Mouse (Mus musculus): ENCODE measurements around the gene Onecut1. TPM values are rescaled to one million over a fixed set of nuclear protein-coding genes. Genes with fewer than 3 reads are reported as not detected.
A peak's percentile ranks its signal among the peaks of the same experiment; 100 is the strongest.

Onecut1 gene
- polyA plus RNA-seq, 1 experiment from 2014 or later = not detected

DNA sequence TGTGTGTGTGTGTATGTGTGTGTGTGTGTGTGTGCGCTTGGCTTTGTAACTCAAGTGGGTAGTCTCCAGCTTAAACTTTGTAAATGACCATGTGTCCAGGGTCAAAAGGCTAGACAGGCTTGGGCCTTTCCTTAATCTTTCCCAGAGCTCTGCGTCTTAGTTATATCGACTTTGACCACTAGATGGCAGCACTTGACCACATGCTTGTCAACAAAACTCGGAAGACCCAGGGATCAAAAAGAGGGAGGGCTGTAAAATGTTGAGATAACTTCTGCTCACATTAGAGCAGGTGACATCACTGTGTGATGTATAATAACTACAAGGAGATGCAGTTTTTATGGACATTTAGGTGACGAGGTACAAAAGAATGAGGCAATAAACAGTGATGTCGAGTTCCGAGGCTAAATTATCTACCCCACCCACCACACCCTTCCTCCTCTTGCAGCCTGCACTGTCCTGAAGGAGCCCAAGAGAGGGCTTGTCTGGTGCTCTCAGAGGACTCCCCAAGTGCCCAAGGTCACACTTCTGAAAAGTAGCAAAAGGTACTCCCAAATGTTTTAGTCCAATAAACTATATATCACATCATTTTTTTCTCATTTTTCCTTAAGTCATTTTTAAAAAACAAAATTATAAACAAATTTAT lies 43.3 kb downstream of the Onecut1 start:
- Histone ChIP-seq H3K4me1 (ENCODE audit: control insufficient read depth, insufficient read depth, low read length) (peaks cover 7% of the 10 kb centered on the region; the same call in 1 of the 2 replicates), H3K4me2 (ENCODE audit: low read depth, low read length) (no peak overlapping the region), H3K27me3 (ENCODE audit: control insufficient read depth, insufficient read depth, low read length) (no peaks in the 10 kb centered on the region), H3K9me3 (replicated peaks; ENCODE audit: control insufficient read depth, low read length) (no peaks in the 10 kb centered on the region), H3K9ac (ENCODE audit: low read length) (no peak overlapping the region), H3K27ac (ENCODE audit: low read length) (no peak overlapping the region), H3K36me3 (ENCODE audit: control insufficient read depth, insufficient read depth) (no peaks in the 10 kb centered on the region), H3K4me3 (ENCODE audit: low read length) (no peak overlapping the region)
- ATAC-seq (replicated peaks; ENCODE audit: extremely low read depth, insufficient read depth, low FRiP score) = no peak
- 9% methylated on average over 7 of the region's 7 CpGs for WGBS

DNA sequence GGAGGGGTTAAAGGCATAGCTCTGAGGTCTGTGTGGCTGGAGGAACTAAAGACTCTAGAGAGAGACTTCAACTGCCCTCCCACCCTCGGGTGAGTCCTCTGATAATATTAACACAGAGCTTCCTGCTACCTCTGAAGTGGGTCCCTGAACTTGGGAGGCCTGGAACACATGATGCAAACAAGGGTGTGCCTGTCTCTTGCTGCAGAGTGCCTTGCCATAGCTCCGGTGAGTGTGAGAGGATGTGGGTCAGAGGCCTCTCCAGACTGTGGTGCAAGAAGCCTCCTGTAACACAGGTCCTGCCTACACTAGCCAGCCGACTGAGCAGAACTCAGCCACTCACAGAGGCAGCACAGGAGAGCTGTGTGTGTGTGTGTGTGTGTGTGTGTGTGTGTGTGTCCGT lies 45.2 kb downstream of the Onecut1 start:
- no peak for ATAC-seq (replicated peaks; ENCODE audit: extremely low read depth, insufficient read depth, low FRiP score)
- no peak overlapping the region for H3K27ac ChIP-seq (ENCODE audit: low read length)
- H3K4me3 ChIP-seq (ENCODE audit: low read length) = no peak overlapping the region
- peaks cover 11% of the 10 kb centered on the region for H3K4me1 ChIP-seq (ENCODE audit: control insufficient read depth, insufficient read depth, low read length)
- no peak overlapping the region for H3K9ac ChIP-seq (ENCODE audit: low read length)
- no peak overlapping the region for H3K4me2 ChIP-seq (ENCODE audit: low read depth, low read length)
- no peaks in the 10 kb centered on the region for H3K9me3 ChIP-seq (replicated peaks; ENCODE audit: control insufficient read depth, low read length)
- H3K36me3 ChIP-seq (ENCODE audit: control insufficient read depth, insufficient read depth) = no peaks in the 10 kb centered on the region
- WGBS = 23% methylated on average over 4 of the region's 4 CpGs
- H3K27me3 ChIP-seq (ENCODE audit: control insufficient read depth, insufficient read depth, low read length) = no peaks in the 10 kb centered on the region

DNA sequence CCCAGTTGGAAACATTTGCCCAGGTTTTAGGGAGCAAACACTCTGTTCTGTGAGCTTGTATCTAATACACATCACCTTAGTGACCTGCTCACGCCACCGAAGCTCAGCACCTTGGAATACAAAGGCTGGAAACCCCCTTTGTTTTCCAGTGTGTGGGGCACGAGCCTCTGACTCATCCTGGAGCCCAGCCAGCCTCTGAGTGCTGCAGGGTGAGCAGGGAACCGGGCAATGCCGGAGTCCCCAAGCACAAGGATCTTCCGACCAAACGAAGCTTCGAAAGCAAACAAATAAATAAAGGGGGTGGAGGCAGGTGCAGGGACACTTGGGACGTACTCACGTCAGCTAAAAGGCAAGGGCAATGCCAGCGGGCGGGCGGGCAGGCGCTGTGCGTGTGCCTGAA lies 47.5 kb downstream of the Onecut1 start:
- Histone ChIP-seq H3K36me3 (ENCODE audit: control insufficient read depth, insufficient read depth) (no peaks in the 10 kb centered on the region), H3K4me2 (ENCODE audit: low read depth, low read length) (peak overlapping the region; percentile 38; the same call in 1 of the 2 replicates), H3K9me3 (replicated peaks; ENCODE audit: control insufficient read depth, low read length) (no peaks in the 10 kb centered on the region), H3K4me1 (ENCODE audit: control insufficient read depth, insufficient read depth, low read length) (peaks cover 14% of the 10 kb centered on the region), H3K9ac (ENCODE audit: low read length) (peak overlapping the region; percentile 51), H3K27me3 (ENCODE audit: control insufficient read depth, insufficient read depth, low read length) (no peaks in the 10 kb centered on the region), H3K4me3 (ENCODE audit: low read length) (no peak overlapping the region), H3K27ac (ENCODE audit: low read length) (peak overlapping the region; percentile 25)
- ATAC-seq (replicated peaks; ENCODE audit: extremely low read depth, insufficient read depth, low FRiP score) = peak; percentile 74
- 43% methylated on average over 15 of the region's 15 CpGs for WGBS

DNA sequence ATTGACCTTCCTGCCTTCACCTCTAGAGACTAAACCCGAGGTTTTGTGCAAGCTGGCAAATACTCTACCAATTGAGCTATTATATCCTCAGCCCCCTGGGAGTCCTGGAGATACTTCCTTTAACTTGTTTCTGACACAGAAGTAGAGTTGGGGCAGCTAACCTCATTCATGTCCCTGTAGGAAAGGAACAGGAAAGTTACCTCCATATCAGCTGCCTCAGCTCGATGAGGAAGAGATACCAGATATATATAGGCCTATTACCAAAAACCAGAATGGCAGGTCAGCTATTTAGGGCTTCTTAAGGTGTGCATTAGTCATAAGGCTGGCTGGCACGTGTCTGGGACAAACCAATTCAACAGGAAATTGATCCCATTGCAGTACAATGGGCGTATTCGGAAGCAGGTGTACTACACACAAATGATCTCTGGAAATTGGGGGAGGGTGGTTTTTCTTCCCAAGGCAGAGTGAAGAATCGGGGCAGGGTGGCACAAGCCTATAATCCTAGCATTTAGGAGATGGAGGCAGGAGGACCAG lies 48.6 kb downstream of the Onecut1 start:
- Histone ChIP-seq H3K36me3 (ENCODE audit: control insufficient read depth, insufficient read depth) (no peaks in the 10 kb centered on the region), H3K4me3 (ENCODE audit: low read length) (no peak overlapping the region), H3K4me2 (ENCODE audit: low read depth, low read length) (no peak overlapping the region), H3K27me3 (ENCODE audit: control insufficient read depth, insufficient read depth, low read length) (no peaks in the 10 kb centered on the region), H3K27ac (ENCODE audit: low read length) (no peak overlapping the region), H3K9me3 (replicated peaks; ENCODE audit: control insufficient read depth, low read length) (no peaks in the 10 kb centered on the region), H3K9ac (ENCODE audit: low read length) (no peak overlapping the region), H3K4me1 (ENCODE audit: control insufficient read depth, insufficient read depth, low read length) (peaks cover 14% of the 10 kb centered on the region)
- WGBS = 76% methylated on average over 6 of the region's 6 CpGs
- no peak for ATAC-seq (replicated peaks; ENCODE audit: extremely low read depth, insufficient read depth, low FRiP score)

DNA sequence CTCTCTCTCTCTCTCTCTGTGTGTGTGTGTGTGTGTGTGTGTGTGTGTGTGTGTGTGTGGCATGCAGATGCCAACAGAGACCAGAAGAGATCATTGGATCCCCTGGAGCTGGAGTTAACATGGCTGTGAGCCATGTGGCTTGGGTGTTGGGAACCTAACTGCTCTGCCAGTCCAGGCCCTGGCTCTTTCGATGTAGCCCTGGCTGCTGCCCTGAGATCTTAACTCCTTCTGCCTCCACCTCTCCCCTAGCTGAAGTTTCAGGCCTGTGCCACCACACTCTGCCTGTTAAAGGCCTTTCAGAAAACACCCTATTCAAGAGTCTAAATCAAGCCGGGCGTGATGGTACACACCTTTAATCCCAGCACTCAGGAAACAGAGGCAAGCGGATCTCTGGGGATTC lies 49.7 kb downstream of the Onecut1 start:
- no peak for ATAC-seq (replicated peaks; ENCODE audit: extremely low read depth, insufficient read depth, low FRiP score)
- Histone ChIP-seq H3K27me3 (ENCODE audit: control insufficient read depth, insufficient read depth, low read length) (no peaks in the 10 kb centered on the region), H3K9ac (ENCODE audit: low read length) (no peak overlapping the region), H3K36me3 (ENCODE audit: control insufficient read depth, insufficient read depth) (no peaks in the 10 kb centered on the region), H3K4me2 (ENCODE audit: low read depth, low read length) (no peak overlapping the region), H3K4me3 (ENCODE audit: low read length) (no peak overlapping the region), H3K27ac (ENCODE audit: low read length) (no peak overlapping the region), H3K4me1 (ENCODE audit: control insufficient read depth, insufficient read depth, low read length) (peaks cover 14% of the 10 kb centered on the region), H3K9me3 (replicated peaks; ENCODE audit: control insufficient read depth, low read length) (no peaks in the 10 kb centered on the region)
- 67% methylated on average over 4 of the region's 4 CpGs for WGBS

DNA sequence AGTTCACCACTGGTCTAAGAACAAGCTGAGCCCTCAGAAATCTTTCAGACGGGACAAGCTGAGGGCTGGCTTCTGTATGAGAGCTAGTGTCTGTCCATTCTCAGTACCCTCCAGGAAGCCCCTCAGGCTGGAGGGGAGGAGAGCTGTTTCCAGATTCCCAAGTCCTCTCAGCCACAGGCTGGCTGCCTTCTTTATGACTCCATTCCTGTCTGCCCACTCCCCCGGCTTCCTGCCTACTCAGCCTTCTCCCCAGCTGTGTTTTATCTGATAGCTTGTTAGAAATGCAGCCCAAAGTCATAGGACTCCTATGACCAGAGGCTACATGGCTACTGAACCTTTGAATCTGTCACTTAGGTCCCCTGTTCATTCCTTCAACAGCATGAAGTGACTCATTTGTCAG lies 50.2 kb downstream of the Onecut1 start:
- H3K4me3 ChIP-seq (ENCODE audit: low read length) = no peak overlapping the region
- no peak overlapping the region for H3K9ac ChIP-seq (ENCODE audit: low read length)
- no peak for ATAC-seq (replicated peaks; ENCODE audit: extremely low read depth, insufficient read depth, low FRiP score)
- 49% methylated on average over 2 of the region's 2 CpGs for WGBS
- peaks cover 14% of the 10 kb centered on the region for H3K4me1 ChIP-seq (ENCODE audit: control insufficient read depth, insufficient read depth, low read length)
- H3K4me2 ChIP-seq (ENCODE audit: low read depth, low read length) = no peak overlapping the region
- H3K27ac ChIP-seq (ENCODE audit: low read length) = no peak overlapping the region
- H3K9me3 ChIP-seq (replicated peaks; ENCODE audit: control insufficient read depth, low read length) = no peaks in the 10 kb centered on the region
- no peaks in the 10 kb centered on the region for H3K27me3 ChIP-seq (ENCODE audit: control insufficient read depth, insufficient read depth, low read length)
- no peaks in the 10 kb centered on the region for H3K36me3 ChIP-seq (ENCODE audit: control insufficient read depth, insufficient read depth)

DNA sequence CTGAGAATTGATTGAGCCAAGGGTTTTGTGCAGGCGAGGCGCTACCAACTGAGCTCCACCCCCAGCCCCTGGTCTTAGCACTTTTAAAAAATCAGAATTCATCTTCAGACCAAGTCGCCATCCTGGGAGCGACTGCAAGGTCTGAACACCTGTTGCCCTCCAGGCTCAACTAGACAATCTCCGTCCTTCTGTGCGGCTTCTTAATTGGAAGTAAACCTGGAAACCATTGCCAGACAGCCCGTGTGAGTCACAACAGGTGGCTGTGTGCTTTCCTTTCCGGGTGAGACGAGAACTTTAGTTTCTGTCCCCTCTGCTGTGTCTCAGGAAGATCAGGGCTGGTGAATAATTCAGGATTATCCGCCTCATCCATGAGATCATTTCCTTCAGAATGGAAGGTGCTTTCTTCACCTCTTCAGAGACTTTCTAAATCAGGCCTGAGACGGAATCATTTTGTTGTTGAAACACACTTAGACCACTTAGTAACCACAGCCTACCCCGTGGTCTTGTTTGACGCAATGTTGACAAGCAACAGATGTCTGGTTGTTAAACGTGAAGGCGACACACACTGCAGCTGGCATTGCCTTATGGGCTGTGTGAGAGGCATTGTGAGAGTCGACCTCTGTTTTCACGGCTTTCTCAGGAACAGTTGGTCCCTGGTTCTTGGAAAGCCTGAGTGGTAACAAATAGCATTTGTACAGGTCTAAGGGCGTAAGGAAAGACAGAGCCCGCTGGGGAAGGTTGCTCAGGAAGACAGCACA lies 51.1 kb downstream of the Onecut1 start:
- Histone ChIP-seq H3K4me3 (ENCODE audit: low read length) (no peak overlapping the region), H3K4me1 (ENCODE audit: control insufficient read depth, insufficient read depth, low read length) (peaks cover 14% of the 10 kb centered on the region), H3K27ac (ENCODE audit: low read length) (no peak overlapping the region), H3K36me3 (ENCODE audit: control insufficient read depth, insufficient read depth) (no peaks in the 10 kb centered on the region), H3K9ac (ENCODE audit: low read length) (no peak overlapping the region), H3K4me2 (ENCODE audit: low read depth, low read length) (no peak overlapping the region), H3K27me3 (ENCODE audit: control insufficient read depth, insufficient read depth, low read length) (no peaks in the 10 kb centered on the region), H3K9me3 (replicated peaks; ENCODE audit: control insufficient read depth, low read length) (peaks cover 5% of the 10 kb centered on the region; the same call in 1 of the 2 replicates)
- ATAC-seq (replicated peaks; ENCODE audit: extremely low read depth, insufficient read depth, low FRiP score) = no peak
- WGBS = 49% methylated on average over 19 of the region's 19 CpGs

DNA sequence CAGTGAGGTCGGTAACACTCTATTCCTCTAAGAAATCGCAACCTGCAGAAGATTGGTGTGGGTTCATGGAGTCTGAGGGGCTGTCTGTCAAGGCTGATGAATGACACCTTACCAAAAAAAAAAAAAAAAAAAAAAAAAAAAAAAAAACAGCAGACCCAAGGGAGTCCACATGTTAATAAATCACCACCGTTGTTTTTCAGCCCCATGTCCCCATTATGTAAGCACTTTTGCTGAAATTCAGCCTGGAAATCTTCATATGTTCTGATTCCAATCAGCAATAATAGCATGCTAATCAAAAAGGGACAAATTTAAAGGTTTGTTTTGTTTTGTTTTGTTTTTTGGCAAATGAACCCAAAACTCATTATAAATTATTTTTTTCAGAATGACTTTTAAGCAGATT lies 53.9 kb downstream of the Onecut1 start:
- H3K4me2 ChIP-seq (ENCODE audit: low read depth, low read length) = no peak overlapping the region
- WGBS = 76% methylated on average over 3 of the region's 3 CpGs
- ATAC-seq (replicated peaks; ENCODE audit: extremely low read depth, insufficient read depth, low FRiP score) = no peak

DNA sequence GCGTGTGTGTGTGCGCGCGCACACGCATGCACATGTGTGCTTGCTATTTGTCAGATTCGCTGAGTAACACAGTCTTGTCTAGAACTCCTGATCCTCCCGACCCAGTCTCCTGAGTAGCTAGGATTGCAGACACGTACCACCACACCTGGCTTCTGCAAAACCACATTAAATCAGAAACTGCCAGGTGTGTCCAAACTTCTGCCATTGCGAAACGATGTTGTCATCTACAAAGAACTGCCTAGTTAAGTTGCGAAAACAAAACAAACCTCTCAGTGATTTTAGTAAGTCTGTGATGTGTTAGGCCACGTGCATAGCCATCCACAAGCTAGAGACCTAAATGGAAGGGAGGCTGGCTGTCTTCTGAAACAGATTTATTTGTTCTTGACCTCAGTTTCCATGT lies 58.7 kb downstream of the Onecut1 start:
- no peak for ATAC-seq (replicated peaks; ENCODE audit: extremely low read depth, insufficient read depth, low FRiP score)
- WGBS = 90% methylated on average over 12 of the region's 12 CpGs
- H3K9ac ChIP-seq (ENCODE audit: low read length) = no peak overlapping the region
- H3K4me2 ChIP-seq (ENCODE audit: low read depth, low read length) = no peak overlapping the region
- no peak overlapping the region for H3K4me3 ChIP-seq (ENCODE audit: low read length)
- H3K36me3 ChIP-seq (ENCODE audit: control insufficient read depth, insufficient read depth) = no peaks in the 10 kb centered on the region
- no peak overlapping the region for H3K27ac ChIP-seq (ENCODE audit: low read length)
- H3K4me1 ChIP-seq (ENCODE audit: control insufficient read depth, insufficient read depth, low read length) = peaks cover 17% of the 10 kb centered on the region
- peaks cover 5% of the 10 kb centered on the region; the same call in 1 of the 2 replicates for H3K9me3 ChIP-seq (replicated peaks; ENCODE audit: control insufficient read depth, low read length)
- H3K27me3 ChIP-seq (ENCODE audit: control insufficient read depth, insufficient read depth, low read length) = no peaks in the 10 kb centered on the region

More for the DNA sequence above, 53.9 kb downstream of the Onecut1 start:
- H3K27me3 ChIP-seq (ENCODE audit: control insufficient read depth, insufficient read depth, low read length) = no peaks in the 10 kb centered on the region
- no peak overlapping the region for H3K27ac ChIP-seq (ENCODE audit: low read length)
- no peak overlapping the region for H3K4me3 ChIP-seq (ENCODE audit: low read length)
- H3K9ac ChIP-seq (ENCODE audit: low read length) = no peak overlapping the region
- H3K9me3 ChIP-seq (replicated peaks; ENCODE audit: control insufficient read depth, low read length) = peaks cover 5% of the 10 kb centered on the region; the same call in 1 of the 2 replicates
- H3K4me1 ChIP-seq (ENCODE audit: control insufficient read depth, insufficient read depth, low read length) = peaks cover 5% of the 10 kb centered on the region
- H3K36me3 ChIP-seq (ENCODE audit: control insufficient read depth, insufficient read depth) = no peaks in the 10 kb centered on the region
